Mouse (Mus musculus): ENCODE measurements around the gene Olfr575. TPM values are rescaled to one million over a fixed set of nuclear protein-coding genes. Genes with fewer than 3 reads are reported as not detected.

Gene Olfr575
- polyA plus RNA-seq (2012; ENCODE audit: insufficient read depth, insufficient read length, low replicate concordance, missing spikeins) = not detected in 2 replicates

DNA sequence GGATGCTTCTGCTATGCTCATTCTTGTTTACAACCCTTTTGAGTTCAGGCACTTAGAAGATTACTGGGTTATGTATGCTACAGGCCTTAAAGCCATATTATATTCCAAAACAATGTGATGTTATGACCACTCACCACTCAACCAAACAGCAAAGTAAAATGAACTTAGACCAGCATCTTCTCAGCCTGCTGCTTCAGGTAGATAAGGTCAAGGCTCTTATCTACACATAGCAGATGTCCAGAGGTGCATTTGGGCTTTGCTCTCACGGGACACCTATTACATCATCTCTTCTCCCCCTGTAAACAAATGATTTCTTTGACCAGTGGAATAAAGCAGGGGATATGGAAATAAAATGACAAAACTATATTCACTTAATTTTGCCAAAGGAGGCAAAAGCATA, at the start of gene Olfr575:
TSS of gene Olfr575 (minus strand) at position 183 of the 400 bp plus-strand sequence.
- Histone ChIP-seq H3K4me1 (ENCODE audit: control insufficient read depth, insufficient read depth, low read length) (no peaks in the 10 kb centered on the region), H3K27ac (ENCODE audit: insufficient read depth, low read depth, low read length) (no peak within 1 kb of the TSS)

DNA sequence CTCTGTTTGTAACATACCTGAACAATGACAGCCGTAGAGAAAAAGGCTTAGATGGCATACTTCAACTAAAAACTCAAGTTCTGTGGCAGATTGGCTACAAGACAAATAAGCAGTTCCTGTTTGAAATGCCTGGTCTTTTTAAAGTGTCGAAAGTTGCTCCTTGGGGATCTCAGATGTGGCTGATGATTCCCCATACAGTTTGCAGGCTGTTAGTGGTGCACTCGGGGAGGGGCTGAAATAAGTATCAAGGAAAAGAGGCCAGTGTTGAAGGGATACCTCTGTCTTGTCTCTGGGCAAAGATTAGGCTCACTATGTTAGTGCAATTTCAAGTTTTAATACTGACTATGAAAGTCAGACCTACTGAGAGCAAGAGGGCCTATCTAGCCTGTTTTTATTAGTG, 30.6 kb upstream of the Olfr575 start, which contains the start of gene Olfr578:
TSS of gene Olfr578 (minus strand) at position 101 of the 400 bp plus-strand sequence.
- TF ChIP-seq POLR2A (IDR thresholded peaks at IDR 0.05; ENCODE audit: insufficient read depth, low read depth, low read length) (no peak), CTCF (IDR thresholded peaks at IDR 0.05; ENCODE audit: insufficient read depth, low read depth, low read length) (no peak)
- WGBS = 74% methylated on average over 3 of the region's 3 CpGs
- no peak within 1 kb of the TSS for H3K4me3 ChIP-seq (ENCODE audit: insufficient read depth, low read depth, low read length)
- H3K27ac ChIP-seq (ENCODE audit: insufficient read depth, low read depth, low read length) = no peak within 1 kb of the TSS
- H3K4me1 ChIP-seq (ENCODE audit: control insufficient read depth, insufficient read depth, low read length) = no peaks in the 10 kb centered on the region

More for the DNA sequence above, at the start of gene Olfr575:
- TF ChIP-seq POLR2A (IDR thresholded peaks at IDR 0.05; ENCODE audit: insufficient read depth, low read depth, low read length) = no peak
- TF ChIP-seq CTCF (IDR thresholded peaks at IDR 0.05; ENCODE audit: insufficient read depth, low read depth, low read length) = no peak
- WGBS = 68% methylated on average over 1 of the region's 1 CpGs
- H3K4me3 ChIP-seq (ENCODE audit: insufficient read depth, low read depth, low read length) = no peak within 1 kb of the TSS

DNA sequence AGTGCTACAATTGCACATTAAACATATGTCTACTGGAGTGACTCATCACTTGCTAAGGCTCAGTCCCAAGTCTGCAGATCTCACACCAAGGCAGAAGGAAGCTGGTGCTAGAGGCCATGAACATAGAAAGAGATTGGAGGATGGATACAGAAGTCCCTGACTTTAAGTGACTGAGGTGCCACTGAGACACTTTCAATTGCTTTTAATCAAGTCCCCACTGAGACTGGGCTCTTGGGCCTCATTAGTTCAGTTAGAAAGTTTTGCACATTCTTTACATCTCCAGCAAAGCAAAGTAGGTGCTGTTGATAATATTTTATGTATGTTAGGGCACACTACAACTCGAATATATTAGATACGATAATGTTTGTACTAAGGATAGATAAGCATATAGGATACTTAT, 17.3 kb upstream of the Olfr575 start, which contains the start of gene Olfr577:
TSS of gene Olfr577 (minus strand) at position 101 of the 400 bp plus-strand sequence.
- 79% methylated on average over 2 of the region's 2 CpGs for WGBS
- no peak within 1 kb of the TSS for H3K4me3 ChIP-seq (ENCODE audit: insufficient read depth, low read depth, low read length)
- no peaks in the 10 kb centered on the region for H3K4me1 ChIP-seq (ENCODE audit: control insufficient read depth, insufficient read depth, low read length)
- TF ChIP-seq POLR2A (IDR thresholded peaks at IDR 0.05; ENCODE audit: insufficient read depth, low read depth, low read length) (no peak), CTCF (IDR thresholded peaks at IDR 0.05; ENCODE audit: insufficient read depth, low read depth, low read length) (no peak)
- no peak within 1 kb of the TSS for H3K27ac ChIP-seq (ENCODE audit: insufficient read depth, low read depth, low read length)

DNA sequence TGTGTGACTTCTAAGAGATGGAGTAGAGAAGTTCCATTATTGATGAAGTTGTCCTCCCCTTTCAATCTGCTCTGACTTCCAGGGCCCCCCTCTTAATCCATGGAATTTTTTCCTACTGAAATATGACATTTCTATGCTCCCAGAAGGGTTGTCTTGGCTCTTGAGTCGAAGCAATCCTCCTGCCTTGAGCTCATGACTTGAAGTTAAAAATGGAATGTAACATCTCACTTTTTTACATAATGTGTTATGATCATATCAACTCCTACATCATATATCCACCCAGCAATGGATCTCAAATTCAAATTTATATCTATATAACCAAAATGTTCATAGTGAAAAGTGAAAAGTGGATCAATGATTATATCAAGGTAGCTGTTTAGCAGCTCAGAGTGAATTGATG, 15.8 kb upstream of the Olfr575 start:
- Histone ChIP-seq H3K4me1 (ENCODE audit: control insufficient read depth, insufficient read depth, low read length) (no peaks in the 10 kb centered on the region), H3K4me3 (ENCODE audit: insufficient read depth, low read depth, low read length) (no peak overlapping the region), H3K27ac (ENCODE audit: insufficient read depth, low read depth, low read length) (no peak overlapping the region)
- 33% methylated on average over 1 of the region's 1 CpGs for WGBS
- TF ChIP-seq CTCF (IDR thresholded peaks at IDR 0.05; ENCODE audit: insufficient read depth, low read depth, low read length) (no peak), POLR2A (IDR thresholded peaks at IDR 0.05; ENCODE audit: insufficient read depth, low read depth, low read length) (no peak)

DNA sequence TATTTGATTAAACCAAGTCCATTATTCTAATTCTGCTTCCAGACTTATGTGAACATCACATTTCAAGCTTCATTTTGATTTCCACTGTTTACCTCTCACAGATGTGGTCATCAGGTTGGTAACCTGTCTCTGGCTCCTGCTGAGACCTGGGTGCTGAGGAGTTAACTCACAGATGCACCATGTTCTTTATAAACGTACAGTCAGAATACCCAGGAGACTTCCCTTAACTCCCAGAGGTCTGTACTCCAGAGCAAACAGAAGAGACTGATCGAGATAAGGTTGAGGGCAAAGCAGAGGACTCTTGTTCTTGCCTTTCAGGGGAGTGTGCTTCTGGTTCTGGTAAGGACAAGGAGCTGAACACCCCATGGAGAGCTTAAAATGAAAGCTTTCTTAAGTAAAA, 3.8 kb upstream of the Olfr575 start, which contains the start of gene Olfr576:
TSS of gene Olfr576 (plus strand) at position 301 of the 400 bp plus-strand sequence.
- 53% methylated on average over 2 of the region's 2 CpGs for WGBS
- TF ChIP-seq POLR2A (IDR thresholded peaks at IDR 0.05; ENCODE audit: insufficient read depth, low read depth, low read length) (no peak), CTCF (IDR thresholded peaks at IDR 0.05; ENCODE audit: insufficient read depth, low read depth, low read length) (no peak)
- Histone ChIP-seq H3K4me3 (ENCODE audit: insufficient read depth, low read depth, low read length) (no peak within 1 kb of the TSS), H3K4me1 (ENCODE audit: control insufficient read depth, insufficient read depth, low read length) (no peaks in the 10 kb centered on the region), H3K27ac (ENCODE audit: insufficient read depth, low read depth, low read length) (no peak within 1 kb of the TSS)

DNA sequence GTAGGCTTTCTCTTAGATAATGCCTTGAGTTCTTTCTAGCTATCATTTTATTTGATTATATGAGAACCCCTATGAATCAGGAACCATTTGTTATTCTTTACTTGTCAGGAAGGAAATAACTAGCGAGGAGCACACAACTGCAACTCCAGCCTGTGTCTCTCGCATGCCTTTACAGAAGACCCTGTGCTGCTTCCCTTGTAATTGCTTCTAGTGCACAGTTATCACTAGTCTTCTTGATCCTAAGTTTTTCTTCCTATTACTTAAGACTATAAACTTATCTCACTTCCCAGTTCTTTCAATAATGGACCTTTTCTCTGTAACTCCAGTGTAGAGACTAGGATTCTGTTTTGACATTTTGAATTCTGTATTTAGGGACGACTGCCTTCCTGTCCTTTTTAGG, 438 bp downstream of the Olfr575 start:
- TF ChIP-seq CTCF (IDR thresholded peaks at IDR 0.05; ENCODE audit: insufficient read depth, low read depth, low read length) (no peak), POLR2A (IDR thresholded peaks at IDR 0.05; ENCODE audit: insufficient read depth, low read depth, low read length) (no peak)
- WGBS = 72% methylated on average over 3 of the region's 3 CpGs
- Histone ChIP-seq H3K4me1 (ENCODE audit: control insufficient read depth, insufficient read depth, low read length) (no peaks in the 10 kb centered on the region), H3K4me3 (ENCODE audit: insufficient read depth, low read depth, low read length) (no peak overlapping the region), H3K27ac (ENCODE audit: insufficient read depth, low read depth, low read length) (no peak overlapping the region)

DNA sequence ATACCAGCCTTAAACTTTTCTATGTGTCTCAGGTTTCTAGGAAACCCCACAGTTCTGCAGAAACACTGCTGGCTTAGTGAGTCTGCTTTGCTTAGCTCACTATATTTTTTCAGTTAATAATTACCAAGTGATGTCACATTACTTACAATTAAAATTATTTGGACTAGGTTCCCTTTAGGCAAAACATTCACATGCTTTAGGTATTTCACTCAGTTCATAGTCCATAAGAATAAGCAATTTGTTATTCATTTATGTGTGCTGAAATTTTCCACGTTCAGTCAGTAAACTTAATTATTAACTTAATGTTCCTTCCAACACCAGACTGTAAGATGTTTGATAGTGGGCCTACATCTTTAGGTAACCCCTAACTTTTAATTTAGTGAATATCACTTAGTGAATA, 7.8 kb downstream of the Olfr575 start:
- Histone ChIP-seq H3K4me3 (ENCODE audit: insufficient read depth, low read depth, low read length) (no peak overlapping the region), H3K27ac (ENCODE audit: insufficient read depth, low read depth, low read length) (no peak overlapping the region), H3K4me1 (ENCODE audit: control insufficient read depth, insufficient read depth, low read length) (no peaks in the 10 kb centered on the region)
- WGBS = 70% methylated on average over 1 of the region's 1 CpGs
- TF ChIP-seq POLR2A (IDR thresholded peaks at IDR 0.05; ENCODE audit: insufficient read depth, low read depth, low read length) (no peak), CTCF (IDR thresholded peaks at IDR 0.05; ENCODE audit: insufficient read depth, low read depth, low read length) (no peak)

DNA sequence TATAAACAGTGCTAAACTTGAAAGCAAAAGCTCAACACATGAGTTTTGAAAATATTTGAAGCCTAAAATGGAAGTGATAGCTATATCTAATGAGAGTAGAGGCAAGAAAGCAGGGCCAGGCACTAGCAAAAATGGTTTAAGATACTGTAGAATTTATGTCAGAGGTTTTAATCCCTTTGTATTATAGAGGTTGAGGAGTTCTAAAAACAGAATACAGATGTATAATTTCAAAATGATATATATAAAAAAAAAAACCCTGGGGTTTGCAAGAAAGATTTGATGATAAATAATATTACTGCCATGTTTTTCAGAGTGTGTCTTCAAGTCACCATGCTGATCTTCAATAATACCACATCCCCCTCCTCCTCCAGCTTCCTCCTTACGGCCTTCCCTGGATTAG, 10.4 kb downstream of the Olfr575 start, which contains the start of gene Olfr574:
TSS of gene Olfr574 (plus strand) at position 301 of the 400 bp plus-strand sequence.
- WGBS = 97% methylated on average over 1 of the region's 1 CpGs
- no peak within 1 kb of the TSS for H3K27ac ChIP-seq (ENCODE audit: insufficient read depth, low read depth, low read length)
- TF ChIP-seq POLR2A (IDR thresholded peaks at IDR 0.05; ENCODE audit: insufficient read depth, low read depth, low read length) = no peak
- TF ChIP-seq CTCF (IDR thresholded peaks at IDR 0.05; ENCODE audit: insufficient read depth, low read depth, low read length) = no peak
- no peak within 1 kb of the TSS for H3K4me3 ChIP-seq (ENCODE audit: insufficient read depth, low read depth, low read length)
- H3K4me1 ChIP-seq (ENCODE audit: control insufficient read depth, insufficient read depth, low read length) = no peaks in the 10 kb centered on the region

DNA sequence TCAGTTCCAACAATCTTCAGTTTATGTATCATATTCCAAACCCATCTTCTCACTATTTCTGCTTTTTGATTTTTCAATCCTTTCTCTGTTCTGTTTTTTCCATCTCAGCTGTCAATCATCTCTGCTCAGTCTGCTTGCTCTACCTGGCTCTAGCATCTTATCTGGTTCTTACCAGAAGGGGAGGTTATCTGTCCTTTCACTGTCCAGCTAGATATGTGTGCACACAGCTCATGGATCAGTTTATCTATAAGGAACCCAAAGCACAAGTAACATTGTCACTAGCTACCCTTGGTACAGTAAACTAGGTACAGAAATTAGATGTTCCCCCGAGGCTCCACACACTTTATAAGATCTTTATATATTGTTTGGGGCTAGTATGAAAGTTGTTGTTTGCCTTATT, 15.2 kb downstream of the Olfr575 start:
- no peak overlapping the region for H3K4me3 ChIP-seq (ENCODE audit: insufficient read depth, low read depth, low read length)
- TF ChIP-seq CTCF (IDR thresholded peaks at IDR 0.05; ENCODE audit: insufficient read depth, low read depth, low read length) = no peak
- TF ChIP-seq POLR2A (IDR thresholded peaks at IDR 0.05; ENCODE audit: insufficient read depth, low read depth, low read length) = no peak
- no peak overlapping the region for H3K27ac ChIP-seq (ENCODE audit: insufficient read depth, low read depth, low read length)
- 86% methylated on average over 1 of the region's 1 CpGs for WGBS
- H3K4me1 ChIP-seq (ENCODE audit: control insufficient read depth, insufficient read depth, low read length) = no peaks in the 10 kb centered on the region

All from olfactory bulb, adult 2 months (tissue).